Mouse (Mus musculus) lung, postnatal 0 days (tissue): ENCODE data around the gene Dapk1.
A peak's percentile ranks its signal among the peaks of the same experiment; 100 is the strongest.

Experiments used
- CTCF ChIP-seq: IDR thresholded peaks from 2 replicates; pipeline ENCODE4 v1.5.1; 2016; ENCODE audit warnings: antibody characterized with exemption, mild to moderate bottlenecking
- EP300 ChIP-seq: IDR thresholded peaks from 2 replicates; pipeline ENCODE4 v1.6.1; 2016; ENCODE audit warnings: antibody characterized with exemption, mild to moderate bottlenecking, control low read depth

GRCm38 (mm10) chr13:60670605-60671004, 68.9 kb downstream of the Dapk1 start:
- TF ChIP-seq CTCF (no peak), EP300 (peak; percentile 44; the same call in 1 of the 2 replicates)
